Mouse (Mus musculus): ENCODE data around the gene Hpse2. TPM values are rescaled to one million over a fixed set of nuclear protein-coding genes. Genes with fewer than 3 reads are reported as not detected.

Hpse2 gene
- polyA plus RNA-seq, 1 experiment from 2014 or later: 3.8 TPM

DNA sequence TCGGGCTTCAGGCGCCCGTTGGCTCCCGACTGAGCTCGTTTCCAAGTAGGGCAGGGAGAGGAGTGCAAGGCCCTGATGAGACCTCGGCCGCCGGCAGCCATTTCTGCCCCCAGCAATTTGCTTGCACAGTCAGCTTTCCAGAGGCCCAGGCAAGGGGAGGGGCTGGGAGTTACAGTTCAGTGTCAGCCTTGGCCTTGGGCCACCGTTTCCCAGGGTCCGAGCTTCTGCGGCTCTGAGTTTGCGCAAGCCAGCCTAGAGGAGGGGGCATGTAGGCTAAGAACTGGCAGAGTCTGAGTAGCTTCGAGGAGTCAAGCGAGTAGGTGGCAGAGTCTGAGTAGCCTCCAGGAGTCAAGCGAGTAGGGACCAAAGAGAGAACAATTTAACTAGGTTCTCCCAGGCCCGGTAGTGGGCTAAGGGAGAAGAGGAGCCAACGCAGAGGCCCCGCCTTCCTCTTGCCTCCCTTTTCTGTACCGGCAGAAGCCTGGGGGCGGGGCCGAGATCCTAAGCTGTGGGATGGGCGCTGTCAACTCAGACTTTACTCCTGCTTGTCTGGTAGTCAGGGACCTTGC lies 635.7 kb downstream of the Hpse2 start, which contains the start of gene Pyroxd2:
Pyroxd2 (minus strand) TSS at position 413 of the 569 bp plus-strand sequence.
- no peaks in the 10 kb centered on the region for H3K36me3 ChIP-seq (replicated peaks)
- peak within 1 kb of the TSS; percentile 51 for H3K9ac ChIP-seq
- H3K27me3 ChIP-seq: 0 out of 2 replicates have a peak, but pooled peaks cover 6% of the 10 kb centered on the region
- H3K4me1 ChIP-seq: peaks cover 37% of the 10 kb centered on the region
- H3K9me3 ChIP-seq: no peaks in the 10 kb centered on the region
- H3K27ac ChIP-seq: peak within 1 kb of the TSS; percentile 74
- H3K4me2 ChIP-seq: peak within 1 kb of the TSS; percentile 65
- ATAC-seq (ENCODE audit: low FRiP score): peak; percentile 87
- 7% methylated on average over 20 of the region's 22 CpGs for WGBS
- H3K4me3 ChIP-seq (replicated peaks): peak within 1 kb of the TSS; percentile 37

DNA sequence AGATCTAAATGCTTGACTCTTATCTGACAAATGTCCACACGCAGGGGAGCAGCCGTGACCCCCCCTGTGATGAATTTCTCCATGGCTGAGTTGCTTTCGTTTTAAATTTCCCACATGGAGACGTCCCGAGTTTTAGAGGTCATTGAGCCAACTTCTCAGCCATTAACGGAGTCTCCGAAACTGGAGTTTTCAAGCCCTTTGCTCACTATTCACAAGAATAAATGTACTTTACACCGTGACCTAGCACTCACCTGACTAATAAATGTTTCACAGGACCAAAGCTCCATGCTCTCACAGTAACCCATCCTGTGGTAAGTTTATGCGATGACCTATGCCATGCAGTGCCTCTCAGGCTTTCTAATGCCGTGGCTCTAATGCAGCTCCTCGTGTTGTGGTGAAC lies 638.0 kb downstream of the Hpse2 start:
- ATAC-seq (ENCODE audit: low FRiP score): no peak
- Histone ChIP-seq H3K9ac (no peak overlapping the region), H3K4me2 (no peak overlapping the region), H3K27ac (no peak overlapping the region), H3K27me3 (0 out of 2 replicates have a peak, but pooled peaks cover 6% of the 10 kb centered on the region), H3K4me3 (replicated peaks) (no peak overlapping the region), H3K9me3 (no peaks in the 10 kb centered on the region), H3K4me1 (peaks cover 31% of the 10 kb centered on the region), H3K36me3 (replicated peaks) (no peaks in the 10 kb centered on the region)
- WGBS: 91% methylated on average over 11 of the region's 11 CpGs

DNA sequence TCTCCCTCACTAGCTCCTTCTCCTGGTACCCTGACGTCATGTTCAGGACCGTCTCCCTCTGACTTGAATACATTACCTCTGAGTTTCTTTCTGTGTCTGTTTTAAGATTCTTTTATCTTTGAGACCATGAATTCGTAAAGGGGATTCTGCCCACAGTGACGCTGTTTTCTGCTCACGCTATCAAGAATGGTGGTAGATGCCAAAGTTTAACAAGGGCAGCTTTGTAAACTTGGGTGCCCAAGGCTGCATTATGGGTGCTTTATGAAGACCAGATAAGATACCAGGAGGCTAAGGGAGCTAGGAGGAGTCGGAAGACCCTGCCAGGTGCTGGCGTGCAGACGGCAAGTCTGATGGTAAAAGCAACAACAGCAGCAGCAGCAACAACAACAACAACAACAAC lies 641.5 kb downstream of the Hpse2 start:
- H3K4me2 ChIP-seq: no peak overlapping the region
- no peak overlapping the region for H3K9ac ChIP-seq
- peaks cover 14% of the 10 kb centered on the region for H3K4me1 ChIP-seq
- no peak overlapping the region for H3K4me3 ChIP-seq (replicated peaks)
- peaks cover 12% of the 10 kb centered on the region; the same call in 1 of the 2 replicates for H3K27me3 ChIP-seq
- ATAC-seq (ENCODE audit: low FRiP score): no peak
- H3K9me3 ChIP-seq: no peaks in the 10 kb centered on the region
- WGBS: 92% methylated on average over 8 of the region's 8 CpGs
- no peaks in the 10 kb centered on the region for H3K36me3 ChIP-seq (replicated peaks)
- H3K27ac ChIP-seq: no peak overlapping the region

DNA sequence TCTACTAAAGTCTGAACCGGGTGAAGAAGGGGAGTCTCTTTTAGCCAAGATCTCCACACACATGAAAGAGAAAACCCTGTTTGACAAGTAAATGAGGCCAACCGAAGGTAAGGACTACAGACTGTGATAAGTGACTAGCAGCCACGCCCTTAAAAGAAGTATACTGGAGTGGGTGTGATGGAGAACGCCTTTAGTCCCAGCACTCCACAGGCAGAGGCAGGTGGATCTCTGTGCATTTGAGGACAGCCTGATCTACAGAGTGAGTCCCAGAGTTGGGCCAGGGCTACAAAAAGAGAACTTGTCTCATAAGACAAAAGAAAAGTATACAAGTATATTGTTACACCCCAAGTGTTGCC lies 642.3 kb downstream of the Hpse2 start:
- Histone ChIP-seq H3K36me3 (replicated peaks) (no peaks in the 10 kb centered on the region), H3K4me1 (peaks cover 8% of the 10 kb centered on the region; the same call in 1 of the 2 replicates), H3K27me3 (peaks cover 10% of the 10 kb centered on the region; the same call in 1 of the 2 replicates), H3K4me2 (no peak overlapping the region), H3K4me3 (replicated peaks) (no peak overlapping the region), H3K27ac (no peak overlapping the region), H3K9ac (no peak overlapping the region), H3K9me3 (no peaks in the 10 kb centered on the region)
- WGBS: 79% methylated on average over 4 of the region's 4 CpGs
- no peak for ATAC-seq (ENCODE audit: low FRiP score)

DNA sequence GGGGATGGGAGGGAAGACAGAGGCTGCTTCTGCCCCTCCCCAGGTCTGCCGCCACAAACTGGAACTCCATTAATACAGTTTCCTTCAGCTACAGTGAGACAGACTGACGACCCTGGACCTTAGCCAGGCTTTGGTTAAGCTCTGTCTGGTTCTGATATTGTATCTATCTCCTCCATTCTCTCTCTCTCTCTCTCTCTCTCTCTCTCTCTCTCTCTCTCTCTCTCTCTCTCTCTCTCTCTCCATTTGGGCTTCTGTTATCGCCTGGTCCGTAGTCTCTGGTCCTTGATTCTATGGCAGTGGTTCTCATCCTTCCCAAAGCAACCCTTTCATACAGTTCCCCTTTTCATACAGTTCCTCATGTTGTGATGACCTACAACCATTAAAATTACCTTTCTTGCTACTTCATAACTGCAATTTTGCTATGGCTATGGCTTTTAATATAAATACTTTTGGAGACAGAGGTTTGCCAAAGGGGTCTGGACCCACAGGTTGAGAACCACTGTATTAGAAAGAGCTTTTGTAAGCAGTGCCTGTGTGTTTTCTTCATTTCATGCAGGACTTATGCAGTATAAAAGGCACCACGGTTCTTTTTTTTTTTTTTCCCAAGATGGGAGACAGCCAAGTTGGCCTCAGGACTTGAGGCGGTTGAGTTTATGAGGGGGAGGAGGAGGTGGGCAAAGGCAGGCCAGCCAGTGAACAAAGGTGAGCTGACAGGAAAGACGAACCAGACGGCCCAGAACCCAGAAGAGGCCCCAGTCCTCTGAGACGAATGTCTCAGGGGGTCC lies 642.9 kb downstream of the Hpse2 start:
- H3K9me3 ChIP-seq: no peaks in the 10 kb centered on the region
- H3K27me3 ChIP-seq: peaks cover 14% of the 10 kb centered on the region; the same call in 1 of the 2 replicates
- H3K4me1 ChIP-seq: peaks cover 8% of the 10 kb centered on the region; the same call in 1 of the 2 replicates
- H3K36me3 ChIP-seq (replicated peaks): no peaks in the 10 kb centered on the region
- H3K9ac ChIP-seq: no peak overlapping the region
- H3K4me3 ChIP-seq (replicated peaks): no peak overlapping the region
- no peak overlapping the region for H3K27ac ChIP-seq
- WGBS: 68% methylated on average over 9 of the region's 9 CpGs
- no peak for ATAC-seq (ENCODE audit: low FRiP score)
- no peak overlapping the region for H3K4me2 ChIP-seq

DNA sequence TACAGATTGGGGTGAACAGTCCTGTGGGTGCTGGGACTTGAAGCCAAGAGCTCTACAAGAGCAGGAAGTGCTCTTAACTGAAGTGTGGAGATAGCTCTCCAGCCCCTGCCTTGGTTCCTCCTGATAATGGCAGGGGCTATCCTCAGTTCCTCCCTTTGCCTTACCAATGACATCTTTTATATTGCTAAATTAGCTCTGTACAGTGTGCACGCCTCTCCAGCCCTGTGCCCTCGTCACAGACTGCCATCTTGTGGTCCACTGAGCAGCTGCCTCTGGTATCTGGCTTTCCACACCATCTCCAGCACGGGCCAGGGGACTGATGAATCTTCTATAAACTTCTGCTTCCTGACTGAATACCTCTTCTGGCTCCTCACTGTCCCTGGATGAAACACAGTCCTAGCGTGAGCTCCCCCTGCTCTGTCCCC lies 644.0 kb downstream of the Hpse2 start:
- peak; percentile 83 for ATAC-seq (ENCODE audit: low FRiP score)
- Histone ChIP-seq H3K4me2 (no peak overlapping the region), H3K9ac (no peak overlapping the region), H3K27me3 (peaks cover 15% of the 10 kb centered on the region; the same call in 1 of the 2 replicates), H3K9me3 (no peaks in the 10 kb centered on the region), H3K27ac (no peak overlapping the region), H3K4me3 (replicated peaks) (no peak overlapping the region), H3K4me1 (peaks cover 3% of the 10 kb centered on the region; the same call in 1 of the 2 replicates), H3K36me3 (replicated peaks) (no peaks in the 10 kb centered on the region)
- 37% methylated on average over 4 of the region's 4 CpGs for WGBS

DNA sequence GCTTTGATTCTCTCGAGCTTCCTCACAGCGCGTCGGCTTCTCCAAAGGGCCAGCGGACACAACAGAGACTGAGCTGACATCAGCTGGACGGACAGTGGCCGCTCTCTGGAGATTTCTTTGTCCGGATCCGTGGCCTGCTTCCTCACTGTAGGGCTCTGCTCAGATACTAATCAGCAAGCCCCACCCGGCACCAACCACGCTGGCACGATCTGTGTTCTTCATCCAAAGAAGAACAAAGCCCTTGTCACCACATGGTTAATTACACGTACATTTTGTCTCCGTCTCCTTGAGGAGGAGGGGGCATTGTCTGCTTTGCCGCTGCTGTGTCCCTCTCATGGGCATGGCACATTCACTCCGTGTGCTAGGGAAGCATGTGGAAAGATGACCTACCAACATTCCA lies 644.9 kb downstream of the Hpse2 start:
- H3K9ac ChIP-seq: no peak overlapping the region
- H3K27me3 ChIP-seq: peaks cover 15% of the 10 kb centered on the region; the same call in 1 of the 2 replicates
- H3K9me3 ChIP-seq: no peaks in the 10 kb centered on the region
- no peaks in the 10 kb centered on the region for H3K36me3 ChIP-seq (replicated peaks)
- no peak overlapping the region for H3K27ac ChIP-seq
- H3K4me3 ChIP-seq (replicated peaks): no peak overlapping the region
- H3K4me2 ChIP-seq: no peak overlapping the region
- peaks cover 3% of the 10 kb centered on the region for H3K4me1 ChIP-seq
- 61% methylated on average over 16 of the region's 16 CpGs for WGBS
- ATAC-seq (ENCODE audit: low FRiP score): peak; percentile 34; the same call in 1 of the 2 replicates

DNA sequence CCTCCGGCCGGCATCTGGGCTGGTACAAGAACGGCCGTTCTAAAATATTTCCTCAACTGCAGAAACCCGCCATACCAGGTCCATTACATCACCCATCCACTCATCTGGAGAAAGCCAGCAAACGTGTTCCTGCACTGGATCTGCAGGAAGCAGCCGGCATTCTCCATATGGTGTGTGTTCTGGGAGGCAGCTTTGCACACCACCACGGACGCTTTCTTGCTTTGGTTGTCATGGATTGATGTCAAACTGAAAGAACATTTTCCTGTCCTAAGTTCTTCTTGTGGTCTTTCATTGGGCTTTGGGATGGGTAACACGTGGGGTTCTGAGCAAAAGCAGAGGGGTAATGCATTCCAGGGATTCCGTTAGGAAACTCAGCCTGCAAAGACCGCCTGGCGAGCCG lies 646.3 kb downstream of the Hpse2 start:
- Histone ChIP-seq H3K27me3 (peaks cover 15% of the 10 kb centered on the region; the same call in 1 of the 2 replicates), H3K27ac (no peak overlapping the region), H3K36me3 (replicated peaks) (no peaks in the 10 kb centered on the region), H3K4me3 (replicated peaks) (no peak overlapping the region), H3K9ac (no peak overlapping the region), H3K9me3 (no peaks in the 10 kb centered on the region), H3K4me1 (peaks cover 3% of the 10 kb centered on the region), H3K4me2 (no peak overlapping the region)
- WGBS: 86% methylated on average over 14 of the region's 14 CpGs
- ATAC-seq (ENCODE audit: low FRiP score): no peak

DNA sequence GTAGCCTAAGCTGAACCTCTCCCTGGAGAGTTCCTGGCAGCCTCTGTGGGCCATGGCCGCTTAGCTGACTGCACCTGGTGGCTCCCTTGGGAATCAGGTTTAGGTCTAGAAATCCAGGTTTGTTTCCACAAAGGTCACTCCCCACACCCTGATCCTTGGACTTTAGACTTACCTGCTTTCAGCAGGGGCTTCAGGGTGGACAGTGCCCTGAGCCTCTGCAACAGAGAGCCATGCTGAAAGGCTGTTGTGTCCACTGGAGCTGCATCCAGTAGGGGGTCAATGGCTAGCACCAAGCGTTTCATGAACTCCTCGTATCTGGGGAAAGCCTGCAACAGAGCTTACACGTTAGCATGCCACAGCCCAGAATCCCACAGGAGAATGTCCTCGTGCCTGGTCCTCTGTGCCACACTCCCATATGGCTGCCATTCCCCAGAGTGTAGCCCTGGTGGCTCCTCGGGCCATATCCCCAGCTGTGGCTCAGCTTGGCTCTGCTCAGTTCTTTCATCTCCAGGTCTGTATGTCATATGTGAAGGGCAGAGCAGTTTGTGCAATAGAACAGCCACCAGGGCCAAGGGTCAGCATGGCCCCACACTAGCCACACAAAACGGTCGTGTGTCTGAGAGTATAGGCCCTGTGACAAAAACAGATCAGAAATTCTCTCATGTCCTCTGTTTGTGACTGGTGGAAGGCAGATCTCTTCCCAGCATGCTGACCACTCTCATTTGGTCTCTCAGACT lies 647.8 kb downstream of the Hpse2 start:
- Histone ChIP-seq H3K36me3 (replicated peaks) (no peaks in the 10 kb centered on the region), H3K9me3 (no peaks in the 10 kb centered on the region), H3K4me3 (replicated peaks) (no peak overlapping the region), H3K4me2 (no peak overlapping the region), H3K9ac (no peak overlapping the region), H3K27me3 (peaks cover 15% of the 10 kb centered on the region; the same call in 1 of the 2 replicates), H3K27ac (no peak overlapping the region), H3K4me1 (peaks cover 3% of the 10 kb centered on the region)
- ATAC-seq (ENCODE audit: low FRiP score): no peak
- WGBS: 83% methylated on average over 8 of the region's 8 CpGs

DNA sequence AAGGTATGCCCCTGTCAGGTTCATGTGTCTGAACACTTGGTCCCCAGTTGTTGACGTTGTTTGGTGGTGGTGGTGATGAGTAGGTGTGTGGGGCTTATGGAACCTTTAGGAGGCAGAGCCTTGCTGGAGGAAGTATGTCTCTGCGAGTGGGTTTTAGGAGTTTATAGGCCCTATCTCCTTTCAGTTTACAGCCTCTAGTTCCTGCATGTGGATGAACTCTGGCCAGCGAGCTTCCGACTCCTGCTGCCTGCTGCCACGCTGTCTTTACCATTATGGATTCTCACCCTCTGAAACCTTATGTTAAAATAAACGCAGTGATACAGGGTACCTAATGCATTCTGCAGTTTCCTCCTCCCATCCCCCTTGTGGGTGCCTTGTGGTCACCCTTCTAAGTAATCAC lies 648.4 kb downstream of the Hpse2 start:
- Histone ChIP-seq H3K4me2 (no peak overlapping the region), H3K27ac (no peak overlapping the region), H3K36me3 (replicated peaks) (no peaks in the 10 kb centered on the region), H3K4me1 (peaks cover 3% of the 10 kb centered on the region), H3K9me3 (no peaks in the 10 kb centered on the region), H3K27me3 (peaks cover 13% of the 10 kb centered on the region; the same call in 1 of the 2 replicates), H3K9ac (no peak overlapping the region), H3K4me3 (replicated peaks) (no peak overlapping the region)
- ATAC-seq (ENCODE audit: low FRiP score): no peak
- WGBS: 88% methylated on average over 6 of the region's 6 CpGs

DNA sequence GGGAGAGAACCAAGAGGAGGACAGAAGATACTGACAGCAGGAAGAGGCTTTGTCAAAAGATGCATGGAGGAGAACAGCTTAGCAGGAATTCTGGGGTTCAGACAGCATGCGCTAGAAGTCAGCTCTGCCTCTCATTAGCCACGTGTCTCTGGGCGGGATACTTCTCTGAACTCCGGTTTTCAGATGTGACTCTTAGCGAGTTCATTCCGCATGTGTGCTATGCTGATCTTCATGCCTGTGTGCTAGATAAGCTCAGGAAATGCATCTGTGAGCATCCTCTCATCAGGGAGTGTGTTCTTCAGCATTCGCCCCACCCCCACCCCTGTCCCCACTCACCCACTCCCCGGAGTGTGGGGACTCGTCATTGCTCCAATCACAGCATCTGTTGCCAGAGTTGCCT lies 650.4 kb downstream of the Hpse2 start:
- H3K9me3 ChIP-seq: no peaks in the 10 kb centered on the region
- H3K4me1 ChIP-seq: no peaks in the 10 kb centered on the region; the same call in 1 of the 2 replicates
- H3K4me2 ChIP-seq: no peak overlapping the region
- no peak overlapping the region for H3K9ac ChIP-seq
- no peak overlapping the region for H3K4me3 ChIP-seq (replicated peaks)
- H3K27ac ChIP-seq: no peak overlapping the region
- H3K27me3 ChIP-seq: peaks cover 9% of the 10 kb centered on the region; the same call in 1 of the 2 replicates
- ATAC-seq (ENCODE audit: low FRiP score): no peak
- H3K36me3 ChIP-seq (replicated peaks): no peaks in the 10 kb centered on the region
- 71% methylated on average over 9 of the region's 9 CpGs for WGBS

All from forebrain, embryonic 12.5 days (tissue).